Mouse (Mus musculus) frontal cortex, postnatal 36 days (tissue): ENCODE results near the gene Pmfbp1.

Source experiments
- DNase-seq, 2 experiments: peaks; one replicate each; pipeline ENCODE4 v3.0.0; 2022; ENCODE audit warnings: low spot score in 2 of 2

Pmfbp1 gene

GRCm38 (mm10) chr8:109499009-109499717 is 5.3 kb downstream of the Pmfbp1 start:
- DNase-seq = no peak

- no peak for DNase-seq
Measured at GRCm38 (mm10) chr8:109503566-109503965, 9.7 kb downstream of the Pmfbp1 start.

GRCm38 (mm10) chr8:109505560-109505959 is 11.7 kb downstream of the Pmfbp1 start:
- DNase-seq = no peak

- DNase-seq = no peak
Measured at GRCm38 (mm10) chr8:109524008-109524407, 30.2 kb downstream of the Pmfbp1 start.

GRCm38 (mm10) chr8:109535140-109535990 is 41.5 kb downstream of the Pmfbp1 start:
- DNase-seq = peak in 1 of 2 experiments; percentile 56

- DNase-seq = peak; percentile 87 to 89
Measured at GRCm38 (mm10) chr8:109536703-109537102, 42.9 kb downstream of the Pmfbp1 start.

GRCm38 (mm10) chr8:109542165-109542564 is 48.3 kb downstream of the Pmfbp1 start:
- peak in 1 of 2 experiments; percentile 17 for DNase-seq

- peak in 1 of 2 experiments; percentile 64 for DNase-seq
Measured at GRCm38 (mm10) chr8:109542748-109543519, 49.1 kb downstream of the Pmfbp1 start.

GRCm38 (mm10) chr8:109544049-109544448 is 50.2 kb downstream of the Pmfbp1 start:
- no peak for DNase-seq

- no peak for DNase-seq
Measured at GRCm38 (mm10) chr8:109551663-109552062, 57.8 kb downstream of the Pmfbp1 start.

GRCm38 (mm10) chr8:109563881-109564280 is 70.1 kb downstream of the Pmfbp1 start:
- no peak for DNase-seq

- no peak for DNase-seq
Measured at GRCm38 (mm10) chr8:109564766-109565165, 70.9 kb downstream of the Pmfbp1 start.

GRCm38 (mm10) chr8:109565498-109566333 is 71.9 kb downstream of the Pmfbp1 start, which contains the start of the genes Dhx38 and Txnl4b:
Gene Dhx38, minus strand, starts transcription at chr8:109565861.
Gene Txnl4b, plus strand, starts transcription at chr8:109565892.
- peak; percentile 99 for DNase-seq

- DNase-seq = no peak
Measured at GRCm38 (mm10) chr8:109571139-109571538, 77.3 kb downstream of the Pmfbp1 start.

GRCm38 (mm10) chr8:109576311-109576710 is 82.5 kb downstream of the Pmfbp1 start:
- DNase-seq = no peak

- DNase-seq = no peak
Measured at GRCm38 (mm10) chr8:109578900-109579301, 85.1 kb downstream of the Pmfbp1 start, which contains the start of gene Hp. Gene Hp, minus strand, starts transcription at chr8:109579172.

- DNase-seq = no peak
Measured at GRCm38 (mm10) chr8:109584293-109584692, 90.5 kb downstream of the Pmfbp1 start.

- DNase-seq = no peak
Measured at GRCm38 (mm10) chr8:109584830-109585229, 91.0 kb downstream of the Pmfbp1 start.

- DNase-seq = no peak
Measured at GRCm38 (mm10) chr8:109585652-109586051, 91.8 kb downstream of the Pmfbp1 start.

GRCm38 (mm10) chr8:109586972-109587504 is 93.2 kb downstream of the Pmfbp1 start:
- no peak for DNase-seq

- no peak for DNase-seq
Measured at GRCm38 (mm10) chr8:109590901-109591300, 97.1 kb downstream of the Pmfbp1 start.
